Mouse (Mus musculus) myocyte (in vitro differentiated cells): ENCODE data around the gene Slx1b. TPM values are rescaled to one million over a fixed set of nuclear protein-coding genes. Genes with fewer than 3 reads are reported as not detected.

ENCODE experiments used
- H3K27me3 ChIP-seq: one replicate; pipeline ENCODE4 v1.6.1; 2011; ENCODE audit not compliant: control insufficient read depth, insufficient read depth, insufficient read length
- H3K36me3 ChIP-seq: one replicate; pipeline ENCODE4 v1.6.1; 2011; ENCODE audit not compliant: control insufficient read depth, insufficient read depth
- H3K4me2 ChIP-seq: one replicate; pipeline ENCODE4 v1.6.1; 2011; ENCODE audit warnings: low read depth, control low read depth
- H3K4me3 ChIP-seq: one replicate; pipeline ENCODE4 v1.5.1; 2011; ENCODE audit warnings: mild to moderate bottlenecking, control low read depth, moderate library complexity
- H3K79me2 ChIP-seq: one replicate; pipeline ENCODE4 v1.6.1; 2011; ENCODE audit not compliant: control insufficient read depth, insufficient read depth
- H3ac ChIP-seq: one replicate; pipeline ENCODE4 v1.6.1; 2011; ENCODE audit not compliant: control insufficient read depth, insufficient read length
- CEBPB ChIP-seq: IDR thresholded peaks from 2 replicates; pipeline ENCODE4 v1.6.1; 2011; ENCODE audit warnings: mild to moderate bottlenecking, moderate library complexity; ENCODE audit not compliant: poor library complexity, insufficient read depth, severe bottlenecking
- E2F4 ChIP-seq: IDR thresholded peaks from one replicate; pipeline ENCODE4 v1.6.1; 2011; ENCODE audit warnings: mild to moderate bottlenecking, control low read depth, moderate library complexity; ENCODE audit not compliant: insufficient read depth
- MAX ChIP-seq: IDR thresholded peaks from one replicate; pipeline ENCODE4 v1.6.1; 2011; ENCODE audit warnings: low read depth, mild to moderate bottlenecking, control low read depth
- MYOD1 ChIP-seq, 3 experiments: IDR thresholded peaks; one replicate each; pipeline ENCODE4 v1.6.1; 2011; ENCODE audit warnings: control low read depth in 2 of 3, low read depth in 2 of 3, mild to moderate bottlenecking in 2 of 3, moderate library complexity in 1 of 3; ENCODE audit not compliant: insufficient read length in 2 of 3, control insufficient read depth in 1 of 3
- MYOG ChIP-seq, 3 experiments: IDR thresholded peaks; one replicate each; pipeline ENCODE4 v1.6.1; 2011; ENCODE audit warnings: control low read depth in 2 of 3, low read depth in 2 of 3, mild to moderate bottlenecking in 2 of 3; ENCODE audit not compliant: insufficient read length in 2 of 3, control insufficient read depth in 1 of 3, insufficient read depth in 1 of 3
- POLR2A ChIP-seq: IDR thresholded peaks from one replicate; pipeline ENCODE4 v1.6.1; 2011; ENCODE audit warnings: low read depth, mild to moderate bottlenecking, control low read depth, moderate library complexity; ENCODE audit not compliant: insufficient read length
- POLR2AphosphoS2 ChIP-seq: IDR thresholded peaks from one replicate; pipeline ENCODE4 v1.6.1; 2011; ENCODE audit warnings: low read depth, control low read depth; ENCODE audit not compliant: insufficient read length
- REST ChIP-seq: IDR thresholded peaks from one replicate; pipeline ENCODE4 v1.6.1; 2011; ENCODE audit warnings: mild to moderate bottlenecking, control low read depth, moderate library complexity; ENCODE audit not compliant: insufficient read depth, insufficient read length
- SRF ChIP-seq: IDR thresholded peaks from one replicate; pipeline ENCODE4 v1.6.1; 2011; ENCODE audit warnings: low read depth; ENCODE audit not compliant: control insufficient read depth, insufficient read length
- TCF12 ChIP-seq: IDR thresholded peaks from one replicate; pipeline ENCODE4 v1.6.1; 2011; ENCODE audit warnings: mild to moderate bottlenecking, control low read depth; ENCODE audit not compliant: poor library complexity, insufficient read depth, severe bottlenecking
- TCF3 ChIP-seq: IDR thresholded peaks from one replicate; pipeline ENCODE4 v1.6.1; 2011; ENCODE audit warnings: low read depth, control low read depth; ENCODE audit not compliant: insufficient read length
- USF1 ChIP-seq: IDR thresholded peaks from one replicate; pipeline ENCODE4 v1.6.1; 2011; ENCODE audit warnings: low read depth, mild to moderate bottlenecking, control low read depth, moderate library complexity
- polyA plus RNA-seq: library from polyadenylated mRNA; unstranded; fragments of >200 nt; fragmentation: generic; extraction: Trizol; gene quantifications from one replicate; pipeline ENCODE4 v1.2.1, GENCODE M21; 2012; ENCODE audit warnings: missing spikeins

Gene Slx1b
- polyA plus RNA-seq, 1 experiment: 5.8 TPM

- no peak overlapping the region for H3K4me3 ChIP-seq
- H3ac ChIP-seq: no peak overlapping the region
- no peak for TF ChIP-seq CEBPB
- H3K79me2 ChIP-seq: no peaks in the 10 kb centered on the region
- no peak overlapping the region for H3K4me2 ChIP-seq
- H3K36me3 ChIP-seq: no peaks in the 10 kb centered on the region
- no peaks in the 10 kb centered on the region for H3K27me3 ChIP-seq
Observed at GRCm38 (mm10) chr7:126663646-126664045, 31.9 kb downstream of the Slx1b start.

- H3K27me3 ChIP-seq: no peaks in the 10 kb centered on the region
- no peak overlapping the region for H3K4me2 ChIP-seq
- H3K4me3 ChIP-seq: no peak overlapping the region
- H3K36me3 ChIP-seq: no peaks in the 10 kb centered on the region
- no peak overlapping the region for H3ac ChIP-seq
- TF ChIP-seq USF1 (no peak), SRF (no peak), POLR2AphosphoS2 (no peak), E2F4 (no peak), REST (no peak), MYOD1 (IDR thresholded peaks at IDR 0.05; ENCODE audit: control insufficient read depth in 1 of 3, insufficient read length in 2 of 3, low read depth in 2 of 3) (no peak), CEBPB (no peak), MYOG (IDR thresholded peaks at IDR 0.05; ENCODE audit: control insufficient read depth in 1 of 3, insufficient read depth in 1 of 3, insufficient read length in 2 of 3, low read depth in 2 of 3) (no peak), TCF3 (no peak), POLR2A (no peak), TCF12 (no peak), MAX (no peak)
- H3K79me2 ChIP-seq: no peaks in the 10 kb centered on the region
Observed at GRCm38 (mm10) chr7:126659771-126660170, 35.8 kb downstream of the Slx1b start.

GRCm38 (mm10) chr7:126657522-126657921 is 38.1 kb downstream of the Slx1b start:
- Histone ChIP-seq H3K27me3 (no peaks in the 10 kb centered on the region), H3K36me3 (no peaks in the 10 kb centered on the region)
- TF ChIP-seq POLR2A: no peak
- no peak for TF ChIP-seq USF1
- TF ChIP-seq REST: no peak
- TF ChIP-seq TCF12: no peak
- no peak for TF ChIP-seq TCF3
- TF ChIP-seq SRF: no peak
- no peak for TF ChIP-seq MYOG (IDR thresholded peaks at IDR 0.05; ENCODE audit: control insufficient read depth in 1 of 3, insufficient read depth in 1 of 3, insufficient read length in 2 of 3, low read depth in 2 of 3)
- no peak for TF ChIP-seq CEBPB
- no peak for TF ChIP-seq E2F4
- no peak for TF ChIP-seq MAX
- no peak for TF ChIP-seq MYOD1 (IDR thresholded peaks at IDR 0.05; ENCODE audit: control insufficient read depth in 1 of 3, insufficient read length in 2 of 3, low read depth in 2 of 3)
- no peak for TF ChIP-seq POLR2AphosphoS2

GRCm38 (mm10) chr7:126655695-126656094 is 39.9 kb downstream of the Slx1b start:
- H3K36me3 ChIP-seq: no peaks in the 10 kb centered on the region
- peaks cover 5% of the 10 kb centered on the region for H3K79me2 ChIP-seq
- no peak overlapping the region for H3ac ChIP-seq
- no peak for TF ChIP-seq MAX
- TF ChIP-seq TCF12: no peak
- no peak for TF ChIP-seq SRF
- TF ChIP-seq POLR2AphosphoS2: no peak
- TF ChIP-seq CEBPB: no peak
- TF ChIP-seq MYOD1 (IDR thresholded peaks at IDR 0.05; ENCODE audit: control insufficient read depth in 1 of 3, insufficient read length in 2 of 3, low read depth in 2 of 3): no peak
- TF ChIP-seq MYOG (IDR thresholded peaks at IDR 0.05; ENCODE audit: control insufficient read depth in 1 of 3, insufficient read depth in 1 of 3, insufficient read length in 2 of 3, low read depth in 2 of 3): no peak
- no peak for TF ChIP-seq REST
- no peak for TF ChIP-seq POLR2A
- no peak for TF ChIP-seq TCF3
- TF ChIP-seq USF1: no peak
- TF ChIP-seq E2F4: no peak
- no peak overlapping the region for H3K4me3 ChIP-seq
- H3K4me2 ChIP-seq: no peak overlapping the region
- no peaks in the 10 kb centered on the region for H3K27me3 ChIP-seq

More at GRCm38 (mm10) chr7:126657522-126657921, 38.1 kb downstream of the Slx1b start:
- H3K4me2 ChIP-seq: no peak overlapping the region
- no peak overlapping the region for H3ac ChIP-seq
- no peak overlapping the region for H3K4me3 ChIP-seq
- H3K79me2 ChIP-seq: peaks cover 5% of the 10 kb centered on the region

- no peak overlapping the region for H3K4me2 ChIP-seq
- TF ChIP-seq MYOG (IDR thresholded peaks at IDR 0.05; ENCODE audit: control insufficient read depth in 1 of 3, insufficient read depth in 1 of 3, insufficient read length in 2 of 3, low read depth in 2 of 3) (no peak), E2F4 (no peak), USF1 (no peak), TCF3 (no peak), MAX (no peak), SRF (no peak), CEBPB (no peak), TCF12 (no peak), REST (no peak), POLR2AphosphoS2 (no peak), POLR2A (no peak), MYOD1 (IDR thresholded peaks at IDR 0.05; ENCODE audit: control insufficient read depth in 1 of 3, insufficient read length in 2 of 3, low read depth in 2 of 3) (no peak)
Observed at GRCm38 (mm10) chr7:126653991-126654390, 41.6 kb downstream of the Slx1b start.

More at GRCm38 (mm10) chr7:126653991-126654390, 41.6 kb downstream of the Slx1b start:
- Histone ChIP-seq H3K27me3 (no peaks in the 10 kb centered on the region), H3K36me3 (no peaks in the 10 kb centered on the region), H3ac (no peak overlapping the region), H3K79me2 (peaks cover 14% of the 10 kb centered on the region), H3K4me3 (no peak overlapping the region)
